Mouse (Mus musculus): ENCODE measurements around the gene Phf8.
"Not testable (repeated sequence)": the region's sequence is repeated elsewhere in the genome, so short reads cannot be mapped to it uniquely, and the experiment has no call there.

Phf8 gene

GRCm38 (mm10) chrX:151520458-151521322, at the start of gene Phf8:
TSS of gene Phf8 (plus strand) at chrX:151520672.
- peak; percentile 94 to 96 for DNase-seq (ENCODE audit: low spot score in 2 of 2)

GRCm38 (mm10) chrX:151488128-151488527, 32.3 kb upstream of the Phf8 start:
- DNase-seq (ENCODE audit: low spot score in 2 of 2): no peak

GRCm38 (mm10) chrX:151493269-151493668, 27.2 kb upstream of the Phf8 start:
- DNase-seq (ENCODE audit: low spot score in 2 of 2): not testable (repeated sequence)

GRCm38 (mm10) chrX:151496596-151496995, 23.9 kb upstream of the Phf8 start:
- DNase-seq (ENCODE audit: low spot score in 2 of 2): no peak

- DNase-seq (ENCODE audit: low spot score in 2 of 2): no peak
These were observed 11.9 kb upstream of the Phf8 start for GRCm38 (mm10) chrX:151508536-151508935.

GRCm38 (mm10) chrX:151509906-151510305, 10.6 kb upstream of the Phf8 start:
- no peak for DNase-seq (ENCODE audit: low spot score in 2 of 2)

GRCm38 (mm10) chrX:151513066-151513465, 7.4 kb upstream of the Phf8 start:
- no peak for DNase-seq (ENCODE audit: low spot score in 2 of 2)

GRCm38 (mm10) chrX:151513694-151514093, 6.8 kb upstream of the Phf8 start:
- DNase-seq (ENCODE audit: low spot score in 2 of 2): no peak

- no peak for DNase-seq (ENCODE audit: low spot score in 2 of 2)
These were observed 2.3 kb upstream of the Phf8 start for GRCm38 (mm10) chrX:151518181-151518580.

- no peak for DNase-seq (ENCODE audit: low spot score in 2 of 2)
These were observed 380 bp upstream of the Phf8 start for GRCm38 (mm10) chrX:151520127-151520457.

GRCm38 (mm10) chrX:151521786-151522522, 1.5 kb downstream of the Phf8 start:
- DNase-seq (ENCODE audit: low spot score in 2 of 2): peak; percentile 1 to 4

- DNase-seq (ENCODE audit: low spot score in 2 of 2): no peak
These were observed 32.9 kb downstream of the Phf8 start for GRCm38 (mm10) chrX:151553356-151553755.

GRCm38 (mm10) chrX:151575166-151575565, 54.7 kb downstream of the Phf8 start:
- no peak for DNase-seq (ENCODE audit: low spot score in 2 of 2)

GRCm38 (mm10) chrX:151643386-151643785, 122.9 kb downstream of the Phf8 start:
- DNase-seq (ENCODE audit: low spot score in 2 of 2): no peak

GRCm38 (mm10) chrX:151653744-151654143, 133.3 kb downstream of the Phf8 start:
- DNase-seq (ENCODE audit: low spot score in 2 of 2): no peak

GRCm38 (mm10) chrX:151674492-151675171, 154.2 kb downstream of the Phf8 start:
- DNase-seq (ENCODE audit: low spot score in 2 of 2): no peak
